Mouse (Mus musculus): ENCODE data around the gene Ngrn. TPM values are rescaled to one million over a fixed set of nuclear protein-coding genes. Genes with fewer than 3 reads are reported as not detected.

The Ngrn gene
- total RNA-seq, 4 experiments from 2014 or later, result 40.5 to 43.0 (median 41.7) TPM

DNA sequence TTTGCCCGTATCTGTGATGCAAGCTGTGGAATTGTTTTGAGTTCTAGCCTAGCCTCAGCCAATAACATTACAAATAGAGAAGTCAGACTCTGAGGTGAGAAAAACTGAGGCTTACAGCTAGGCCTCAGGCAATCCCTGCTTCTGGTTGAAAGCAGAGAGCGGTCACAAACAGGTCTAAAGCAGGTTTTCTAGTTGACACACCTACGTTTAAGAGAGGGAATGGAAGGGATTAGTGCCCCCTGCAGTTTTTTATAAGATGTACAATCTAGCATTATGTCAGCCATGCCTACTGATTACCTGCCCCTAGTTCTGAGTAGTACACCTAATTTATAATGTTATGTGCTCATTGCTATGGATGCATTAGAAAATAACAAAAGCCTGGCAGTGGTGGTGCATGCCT is 46.8 kb downstream of the Ngrn start:
- DNase-seq (ENCODE audit: low spot score in 2 of 2), result no peak

DNA sequence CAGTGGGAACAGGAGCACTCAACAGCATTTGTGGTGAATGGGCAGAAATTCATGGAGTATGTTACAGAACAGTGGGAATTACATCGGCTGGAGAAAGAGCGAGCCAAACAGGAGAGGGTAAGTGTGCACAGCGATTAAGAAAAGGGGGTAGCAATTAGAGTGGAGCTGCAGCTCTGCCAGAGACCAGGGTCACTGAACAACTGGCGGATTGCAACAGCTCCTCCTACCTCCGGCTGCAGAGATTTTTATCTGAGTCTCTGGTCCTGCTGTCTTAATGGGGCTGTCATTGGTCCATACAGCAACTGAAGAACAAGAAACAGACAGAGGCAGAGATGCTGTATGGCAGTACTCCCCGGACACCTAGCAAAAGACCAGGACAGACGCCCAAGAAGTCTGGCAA is 49.8 kb downstream of the Ngrn start:
- no peak for DNase-seq (ENCODE audit: low spot score in 2 of 2)

Other genes starting within 250 kb of the Ngrn start
- gene Zfp710, start 236.4 kb upstream of the Ngrn start, total RNA-seq (2022), result 10 to 100 TPM; 20.9 to 22.8 (median 21.8) TPM
- 10 to 100 TPM; 61.7 to 68.1 (median 64.0) TPM for gene Idh2, start 145.8 kb upstream of the Ngrn start, total RNA-seq (2022)
- gene Sema4b, start 74.4 kb upstream of the Ngrn start, total RNA-seq (2022), result 10 to 100 TPM; 18.6 to 22.7 (median 20.6) TPM
- 10 to 100 TPM; 19.7 to 26.3 (median 25.2) TPM for gene Cib1, start 28.4 kb upstream of the Ngrn start, total RNA-seq (2022)
- 1 to 10 TPM; 5.9 to 6.8 (median 6.6) TPM for gene Gdpgp1, start 28.4 kb upstream of the Ngrn start, total RNA-seq (2022)
- 1 to 10 TPM; 1.5 to 2.7 (median 2.1) TPM for gene Ttll13, start 14.8 kb upstream of the Ngrn start, total RNA-seq (2022)
- gene Vps33b, start 8.4 kb downstream of the Ngrn start, total RNA-seq (2022), result 10 to 100 TPM; 17.2 to 24.6 (median 21.3) TPM
- gene Prc1, start 33.2 kb downstream of the Ngrn start, total RNA-seq (2022), result 1 to 10 TPM in 3 of 4 experiments, under 1 TPM in 1; 0.51 to 1.8 (median 1.7) TPM
- gene Rccd1, start 63.2 kb downstream of the Ngrn start, total RNA-seq (2022), result 10 to 100 TPM; 16.3 to 21.7 (median 18.0) TPM
- 10 to 100 TPM; 40.2 to 43.7 (median 42.4) TPM for gene Unc45a, start 79.8 kb downstream of the Ngrn start, total RNA-seq (2022)
- 10 to 100 TPM; 50.5 to 63.4 (median 57.2) TPM for gene Hddc3, start 81.9 kb downstream of the Ngrn start, total RNA-seq (2022)
- 100 to 1,000 TPM; 158 to 168 (median 165) TPM for gene Man2a2, start 110.2 kb downstream of the Ngrn start, total RNA-seq (2022)
- gene Fes, start 126.7 kb downstream of the Ngrn start, total RNA-seq (2022), result 10 to 100 TPM in 1 of 4 experiments, 1 to 10 TPM in 3; 4.5 to 10.5 (median 6.9) TPM
- 10 to 100 TPM; 30.7 to 33.6 (median 33.2) TPM for gene Furin, start 144.2 kb downstream of the Ngrn start, total RNA-seq (2022)

Measured in left cerebral cortex, adult 8-10 months (tissue).